ENCODE assay signal across 23 mouse cellular contexts in the genomic region with DNA sequence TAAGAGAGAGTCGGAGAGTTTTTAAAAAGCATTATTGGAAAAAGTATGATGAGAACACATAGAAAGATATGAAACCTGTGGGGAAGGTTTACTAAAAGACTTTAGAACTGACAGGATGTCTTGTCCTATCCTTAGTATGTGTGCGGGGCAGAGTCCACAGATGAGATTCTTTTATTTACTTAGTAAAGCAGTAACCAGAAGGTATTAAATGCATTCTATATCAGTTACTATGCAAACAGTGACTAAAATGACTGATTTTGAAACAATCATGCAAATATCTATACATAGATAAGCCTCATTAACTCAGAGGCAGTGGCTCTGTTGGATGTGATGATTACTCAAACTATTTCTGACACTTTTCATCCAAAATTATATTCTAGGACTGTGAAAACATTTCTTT.
"Had no signal": no experiment of that assay in that cellular context is flagged by ENCODE, and none has a peak within 500 bp of the region (broad histone marks: within the 10 kb centered on the region; RNA-seq: fewer than 3 reads in every experiment).

No protein-coding gene starts in this region.

- H3K27ac ChIP-seq: kidney, postnatal 0 days; layer of hippocampus, adult 2 months; left cerebral cortex, adult 2 months; limb, embryonic 12.5 days; limb, embryonic 15.5 days; liver, embryonic 13.5 days; macrophage; midbrain, embryonic 12.5 days; midbrain, embryonic 15.5 days; neural tube, embryonic 12.5 days; neural tube, embryonic 15.5 days; stomach, postnatal 0 days had no signal

- H3K9ac ChIP-seq: limb, embryonic 12.5 days; limb, embryonic 15.5 days; liver, embryonic 13.5 days; lung, embryonic 14.5 days; midbrain, embryonic 12.5 days; midbrain, embryonic 15.5 days; neural tube, embryonic 12.5 days; neural tube, embryonic 15.5 days had no signal

- H3K4me3 ChIP-seq: layer of hippocampus, adult 2 months; left cerebral cortex, adult 2 months; limb, embryonic 12.5 days; limb, embryonic 15.5 days; liver, embryonic 13.5 days; midbrain, embryonic 12.5 days; midbrain, embryonic 15.5 days; neural tube, embryonic 12.5 days; neural tube, embryonic 15.5 days had no signal

- H3K36me3 ChIP-seq: limb, embryonic 12.5 days; limb, embryonic 15.5 days; liver, embryonic 13.5 days; midbrain, embryonic 12.5 days; midbrain, embryonic 15.5 days; neural tube, embryonic 12.5 days; neural tube, embryonic 15.5 days had no signal

- H3K4me1 ChIP-seq: limb, embryonic 12.5 days; limb, embryonic 15.5 days; midbrain, embryonic 15.5 days; neural tube, embryonic 12.5 days; neural tube, embryonic 15.5 days had no signal

- ATAC-seq: lung, postnatal 0 days; midbrain, embryonic 15.5 days had no signal

- H3K4me2 ChIP-seq: limb, embryonic 12.5 days; limb, embryonic 15.5 days; liver, embryonic 13.5 days; lung, embryonic 14.5 days; midbrain, embryonic 12.5 days; midbrain, embryonic 15.5 days; neural tube, embryonic 12.5 days; neural tube, embryonic 15.5 days had no signal

- DNase-seq: kidney, adult 2 months; kidney, postnatal 25 days; layer of hippocampus, postnatal 36 days; left cerebral cortex, postnatal 4 days; liver, embryonic 13.5 days; lung, embryonic 14.5 days; right cerebral cortex, adult 18-20 months; right cerebral cortex, postnatal 25 days; thymus, adult 2 months; thymus, postnatal 14 days; thymus, postnatal 4 days had no signal

- H3K9me3 ChIP-seq: limb, embryonic 12.5 days; limb, embryonic 15.5 days; liver, embryonic 13.5 days; midbrain, embryonic 12.5 days; midbrain, embryonic 15.5 days; neural tube, embryonic 12.5 days; neural tube, embryonic 15.5 days had no signal

- H3K27me3 ChIP-seq: limb, embryonic 12.5 days; limb, embryonic 15.5 days; liver, embryonic 13.5 days; midbrain, embryonic 12.5 days; midbrain, embryonic 15.5 days; neural tube, embryonic 12.5 days; neural tube, embryonic 15.5 days had no signal
